Comparison of ENCODE assay signal across 10 mouse cellular contexts in the genomic region with DNA sequence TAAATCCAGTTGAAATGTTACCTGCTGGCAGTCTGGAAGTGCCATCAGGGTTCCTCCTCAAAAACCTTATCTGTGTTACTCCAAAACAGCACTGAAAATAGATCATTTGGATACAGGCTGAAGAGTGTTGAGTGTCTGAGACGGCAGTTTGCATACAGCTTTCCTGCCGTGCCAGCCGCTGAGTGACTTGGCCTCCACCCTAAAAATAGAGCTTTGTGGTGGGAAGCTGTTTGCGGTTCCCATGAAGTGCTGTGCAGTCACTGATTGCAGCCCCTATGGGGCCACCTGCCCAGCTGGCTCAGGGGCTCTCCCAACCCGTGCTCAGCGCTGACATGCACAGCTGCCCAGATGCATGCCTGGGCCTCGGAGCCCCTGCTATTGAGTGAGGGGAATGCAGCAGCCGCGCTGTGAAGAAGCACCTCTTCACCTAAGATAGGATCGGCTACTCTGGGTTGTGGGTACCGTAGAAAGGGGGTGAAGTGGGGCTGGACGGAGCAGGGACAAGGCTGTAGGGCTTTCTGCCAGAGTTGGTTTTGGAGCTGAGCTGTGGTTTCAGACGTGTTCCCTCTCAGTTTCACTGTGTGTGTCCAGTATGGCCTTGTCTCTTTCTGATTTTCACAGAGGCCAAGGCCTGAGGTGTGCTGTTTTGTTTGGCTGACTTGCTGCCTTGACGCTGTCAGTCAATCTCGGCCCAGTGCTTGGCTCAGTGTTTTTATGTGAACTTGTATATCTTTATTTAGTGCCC.
DNase-seq lines count a peak whose midpoint lies in the region; ATAC-seq and TF ChIP-seq lines count a peak whose summit lies in the region.
"Had no signal": no experiment of that assay in that cellular context is flagged by ENCODE, and none has a peak within 500 bp of the region (broad histone marks: within the 10 kb centered on the region; RNA-seq: fewer than 3 reads in every experiment).

No protein-coding gene starts in this region.

- no peaks in the 10 kb centered on the region for H3K27me3 ChIP-seq in heart, embryonic 16.5 days (ENCODE audit: control insufficient read depth, insufficient read depth, low read length)
- no peaks in the 10 kb centered on the region for H3K27me3 ChIP-seq in midbrain, embryonic 16.5 days (ENCODE audit: control insufficient read depth, insufficient read depth, low read depth, low read length)
- H3K27me3 ChIP-seq in intestine, postnatal 0 days (replicated peaks; ENCODE audit: control insufficient read depth, insufficient read depth, low read length) = no peaks in the 10 kb centered on the region

- peak overlapping the region; percentile 91 for H3K27ac ChIP-seq in heart, embryonic 16.5 days (ENCODE audit: low read length)
- peak overlapping the region; percentile 53 for H3K27ac ChIP-seq in midbrain, embryonic 16.5 days (ENCODE audit: low read length)
- H3K27ac ChIP-seq in intestine, postnatal 0 days (ENCODE audit: low read depth, low read length) = no peak overlapping the region

- H3K4me1 ChIP-seq in heart, embryonic 16.5 days (ENCODE audit: control insufficient read depth, insufficient read depth, low read length) = peaks cover 31% of the 10 kb centered on the region
- peaks cover 25% of the 10 kb centered on the region; the same call in 1 of the 2 replicates for H3K4me1 ChIP-seq in midbrain, embryonic 16.5 days (ENCODE audit: control insufficient read depth, insufficient read depth, low read length)
- no peaks in the 10 kb centered on the region for H3K4me1 ChIP-seq in intestine, postnatal 0 days (replicated peaks; ENCODE audit: control insufficient read depth, insufficient read depth, low read length)

- H3K4me2 ChIP-seq in heart, embryonic 16.5 days (ENCODE audit: low read depth, low read length) = peak overlapping the region; percentile 58
- H3K4me2 ChIP-seq in midbrain, embryonic 16.5 days (ENCODE audit: low read length) = no peak overlapping the region
- no peak overlapping the region for H3K4me2 ChIP-seq in intestine, postnatal 0 days (replicated peaks; ENCODE audit: low read depth)

- no peaks in the 10 kb centered on the region for H3K36me3 ChIP-seq in heart, embryonic 16.5 days (ENCODE audit: control insufficient read depth, insufficient read depth)
- no peaks in the 10 kb centered on the region; the same call in 1 of the 2 replicates for H3K36me3 ChIP-seq in midbrain, embryonic 16.5 days (ENCODE audit: control insufficient read depth, insufficient read depth, low read length)
- H3K36me3 ChIP-seq in intestine, postnatal 0 days (ENCODE audit: control insufficient read depth, insufficient read depth) = peaks cover 28% of the 10 kb centered on the region

- WGBS in heart, embryonic 16.5 days = 36% methylated on average over 15 of the region's 15 CpGs
- 79% methylated on average over 15 of the region's 15 CpGs for WGBS in midbrain, embryonic 16.5 days
- 80% methylated on average over 15 of the region's 15 CpGs for WGBS in intestine, postnatal 0 days

- H3K4me3 ChIP-seq in heart, embryonic 16.5 days (ENCODE audit: low read length) = peak overlapping the region; percentile 23
- no peak overlapping the region for H3K4me3 ChIP-seq in midbrain, embryonic 16.5 days (ENCODE audit: low read depth, low read length)
- no peak overlapping the region for H3K4me3 ChIP-seq in intestine, postnatal 0 days (ENCODE audit: low read depth, low read length)

- TF ChIP-seq CTCF in intestine, postnatal 0 days (IDR thresholded peaks at IDR 0.05; ENCODE audit: low read depth) = no peak

- H3K9me3 ChIP-seq in heart, embryonic 16.5 days (replicated peaks; ENCODE audit: control insufficient read depth, low read length) = no peaks in the 10 kb centered on the region
- no peaks in the 10 kb centered on the region for H3K9me3 ChIP-seq in midbrain, embryonic 16.5 days (replicated peaks; ENCODE audit: control insufficient read depth, low read length, poor library complexity, severe bottlenecking)
- no peaks in the 10 kb centered on the region for H3K9me3 ChIP-seq in intestine, postnatal 0 days (ENCODE audit: control insufficient read depth)

- peak overlapping the region; percentile 61 for H3K9ac ChIP-seq in heart, embryonic 16.5 days (ENCODE audit: low read length)
- no peak overlapping the region for H3K9ac ChIP-seq in midbrain, embryonic 16.5 days (ENCODE audit: low read depth, low read length)
- H3K9ac ChIP-seq in intestine, postnatal 0 days (ENCODE audit: low read depth, low read length) = no peak overlapping the region

- peak; percentile 21 to 32 for DNase-seq in heart, adult 18-20 months
- no peak for DNase-seq in heart, adult 8-10 months (ENCODE audit: low spot score)
- peak; percentile 32 for DNase-seq in adrenal gland, postnatal 14 days
- DNase-seq in kidney, postnatal 4 days = no peak
- no peak for DNase-seq in urinary bladder, adult 2 months (ENCODE audit: low spot score)
- DNase-seq: kidney, postnatal 14 days had no signal

- peak; percentile 85 for ATAC-seq in heart, embryonic 16.5 days (replicated peaks; ENCODE audit: extremely low read depth, insufficient read depth, low FRiP score)
- ATAC-seq in midbrain, embryonic 16.5 days = no peak
- ATAC-seq in intestine, postnatal 0 days = no peak
- ATAC-seq: lung, postnatal 0 days had no signal

Comparison
In these comparisons a context has a peak if more than half of its experiments do, and no peak if none do; other contexts are left out.
1. DNase-seq: peak in heart, adult 18-20 months (2 of 2) and adrenal gland, postnatal 14 days (single experiment); none in heart, adult 8-10 months (single experiment), kidney, postnatal 4 days (0 of 2) and urinary bladder, adult 2 months (single experiment).